18 mouse cellular contexts compared by ENCODE assay signal in genomic region chr6:135090661-135091060, GRCm38 (mm10). TPM values are rescaled to one million over a fixed set of nuclear protein-coding genes. Genes with fewer than 3 reads are reported as not detected.
"Had no signal": no experiment of that assay in that cellular context is flagged by ENCODE, and none has a peak within 500 bp of the region (broad histone marks: within the 10 kb centered on the region; RNA-seq: fewer than 3 reads in every experiment).

No protein-coding gene starts in this region.

- H3K36me3 ChIP-seq: intestine, embryonic 15.5 days; midbrain, embryonic 10.5 days; neural tube, embryonic 13.5 days; stomach, embryonic 15.5 days had no signal

- DNase-seq: kidney, adult 18-20 months; lung, adult 18-20 months; midbrain, embryonic 14.5 days; right cerebral cortex, postnatal 14 days; thymus, postnatal 36 days had no signal

- H3K9ac ChIP-seq: intestine, embryonic 15.5 days; kidney, embryonic 15.5 days; liver, embryonic 14.5 days; neural tube, embryonic 13.5 days; stomach, embryonic 15.5 days had no signal

- H3K27me3 ChIP-seq: intestine, embryonic 15.5 days; kidney, embryonic 15.5 days; stomach, embryonic 15.5 days had no signal

- H3K4me3 ChIP-seq: intestine, embryonic 15.5 days; kidney, embryonic 15.5 days; left cerebral cortex, adult 2 months; midbrain, embryonic 10.5 days; neural tube, embryonic 13.5 days; stomach, embryonic 15.5 days had no signal

- H3K4me1 ChIP-seq: intestine, embryonic 15.5 days had no signal

- H3K4me2 ChIP-seq: intestine, embryonic 15.5 days; kidney, embryonic 15.5 days; neural tube, embryonic 13.5 days; stomach, embryonic 15.5 days had no signal

- H3K9me3 ChIP-seq: intestine, embryonic 15.5 days; kidney, embryonic 15.5 days; midbrain, embryonic 10.5 days; neural tube, embryonic 13.5 days; stomach, embryonic 15.5 days had no signal

- ATAC-seq: intestine, embryonic 15.5 days had no signal

- H3K27ac ChIP-seq: intestine, embryonic 15.5 days; kidney, embryonic 15.5 days; left cerebral cortex, adult 2 months; liver, embryonic 14.5 days; midbrain, embryonic 10.5 days; neural tube, embryonic 13.5 days; stomach, embryonic 15.5 days had no signal

RNA-seq across cellular contexts. Expression of gene Gprc5a, which starts 25.2 kb away (rescaled TPM):
- total RNA-seq: layer of hippocampus, postnatal 25 days; liver, adult 2 months had no signal

RNA-seq across cellular contexts. Expression of gene Gprc5d, which starts 27.4 kb away (rescaled TPM):
- total RNA-seq: layer of hippocampus, postnatal 25 days; left cerebral cortex, postnatal 14 days; liver, adult 2 months; megakaryocyte, adult 5-6 weeks; monocyte, adult 5-6 weeks had no signal
- polyA plus RNA-seq: intestine, embryonic 15.5 days; kidney, embryonic 15.5 days; limb, embryonic 11.5 days; midbrain, embryonic 10.5 days; midbrain, embryonic 14.5 days; neural tube, embryonic 13.5 days; stomach, embryonic 15.5 days had no signal
